Mouse (Mus musculus): ENCODE results near the gene Pdap1.

- TF ChIP-seq CTCF (IDR thresholded peaks at IDR 0.05 in 2 of 3, conservative IDR thresholded peaks at IDR 0.05 in 1 of 3; ENCODE audit: control insufficient read depth in 1 of 3, insufficient read depth in 1 of 3, low read depth in 2 of 3, low read length in 3 of 3, poor library complexity in 1 of 3, severe bottlenecking in 1 of 3) (no peak), ZC3H11A (IDR thresholded peaks at IDR 0.05; ENCODE audit: low read depth, low read length) (no peak), HCFC1 (IDR thresholded peaks at IDR 0.05; ENCODE audit: low read depth, low read length) (no peak), SMC3 (IDR thresholded peaks at IDR 0.05; ENCODE audit: low read depth, low read length) (no peak), JUND (IDR thresholded peaks at IDR 0.05; ENCODE audit: low read depth, low read length) (no peak), ELF1 (IDR thresholded peaks at IDR 0.05; ENCODE audit: low read depth, low read length) (no peak), MXI1 (IDR thresholded peaks at IDR 0.05; ENCODE audit: low read depth, low read length) (no peak), MYB (IDR thresholded peaks at IDR 0.05; ENCODE audit: low read depth, low read length) (no peak)
These were observed 21.6 kb downstream of the Pdap1 start for GRCm38 (mm10) chr5:145118461-145118860.

All from MEL (cell line).